Mouse (Mus musculus): ENCODE data around the gene Man1a. TPM values are rescaled to one million over a fixed set of nuclear protein-coding genes. Genes with fewer than 3 reads are reported as not detected.

Man1a gene
- polyA plus RNA-seq, 1 experiment from 2014 or later: 14.6 TPM

GRCm38 (mm10) chr10:54059092-54059496 is 17.3 kb downstream of the Man1a start:
- Histone ChIP-seq H3K36me3 (no peaks in the 10 kb centered on the region), H3K27me3 (replicated peaks) (no peaks in the 10 kb centered on the region), H3K4me2 (replicated peaks) (no peak overlapping the region), H3K9me3 (no peaks in the 10 kb centered on the region), H3K4me1 (replicated peaks) (no peaks in the 10 kb centered on the region), H3K27ac (no peak overlapping the region), H3K9ac (no peak overlapping the region), H3K4me3 (replicated peaks) (no peak overlapping the region)
- WGBS: 16% methylated on average over 3 of the region's 3 CpGs
- no peak for ATAC-seq

GRCm38 (mm10) chr10:54058657-54059056 is 17.8 kb downstream of the Man1a start:
- 49% methylated on average over 3 of the region's 3 CpGs for WGBS
- H3K4me1 ChIP-seq (replicated peaks): no peaks in the 10 kb centered on the region
- no peaks in the 10 kb centered on the region for H3K9me3 ChIP-seq
- H3K9ac ChIP-seq: no peak overlapping the region
- no peak overlapping the region for H3K4me3 ChIP-seq (replicated peaks)
- ATAC-seq: no peak
- H3K4me2 ChIP-seq (replicated peaks): no peak overlapping the region
- no peaks in the 10 kb centered on the region for H3K27me3 ChIP-seq (replicated peaks)
- no peak overlapping the region for H3K27ac ChIP-seq
- H3K36me3 ChIP-seq: no peaks in the 10 kb centered on the region

- WGBS: 87% methylated on average over 4 of the region's 4 CpGs
- Histone ChIP-seq H3K4me3 (replicated peaks) (no peak overlapping the region), H3K4me1 (replicated peaks) (no peaks in the 10 kb centered on the region), H3K4me2 (replicated peaks) (no peak overlapping the region), H3K9me3 (no peaks in the 10 kb centered on the region), H3K9ac (no peak overlapping the region), H3K36me3 (no peaks in the 10 kb centered on the region), H3K27me3 (replicated peaks) (no peaks in the 10 kb centered on the region), H3K27ac (no peak overlapping the region)
- no peak for ATAC-seq
These were observed 22.2 kb downstream of the Man1a start for GRCm38 (mm10) chr10:54054188-54054587.

- Histone ChIP-seq H3K4me3 (replicated peaks) (no peak overlapping the region), H3K4me2 (replicated peaks) (no peak overlapping the region), H3K27me3 (replicated peaks) (no peaks in the 10 kb centered on the region), H3K36me3 (no peaks in the 10 kb centered on the region), H3K9ac (no peak overlapping the region), H3K27ac (no peak overlapping the region), H3K9me3 (no peaks in the 10 kb centered on the region), H3K4me1 (replicated peaks) (peaks cover 2% of the 10 kb centered on the region; the same call in 1 of the 2 replicates)
- ATAC-seq: no peak
- 70% methylated on average over 4 of the region's 4 CpGs for WGBS
These were observed 28.5 kb downstream of the Man1a start for GRCm38 (mm10) chr10:54047885-54048284.

- Histone ChIP-seq H3K4me2 (replicated peaks) (no peak overlapping the region), H3K27ac (no peak overlapping the region), H3K9ac (no peak overlapping the region), H3K36me3 (no peaks in the 10 kb centered on the region), H3K27me3 (replicated peaks) (no peaks in the 10 kb centered on the region), H3K4me1 (replicated peaks) (peaks cover 2% of the 10 kb centered on the region; the same call in 1 of the 2 replicates), H3K9me3 (no peaks in the 10 kb centered on the region), H3K4me3 (replicated peaks) (no peak overlapping the region)
- 83% methylated on average over 3 of the region's 3 CpGs for WGBS
- no peak; the same call in 1 of the 2 replicates for ATAC-seq
These were observed 33.1 kb downstream of the Man1a start for GRCm38 (mm10) chr10:54043358-54043757.

- Histone ChIP-seq H3K4me3 (replicated peaks) (no peak overlapping the region), H3K9me3 (no peaks in the 10 kb centered on the region), H3K4me2 (replicated peaks) (no peak overlapping the region), H3K27me3 (replicated peaks) (no peaks in the 10 kb centered on the region), H3K4me1 (replicated peaks) (no peaks in the 10 kb centered on the region), H3K27ac (no peak overlapping the region), H3K9ac (no peak overlapping the region), H3K36me3 (no peaks in the 10 kb centered on the region)
- 82% methylated on average over 7 of the region's 7 CpGs for WGBS
- ATAC-seq: peak; percentile 59; the same call in 1 of the 2 replicates
These were observed 34.1 kb downstream of the Man1a start for GRCm38 (mm10) chr10:54042212-54042840.

GRCm38 (mm10) chr10:54040261-54041165 is 35.9 kb downstream of the Man1a start:
- H3K9me3 ChIP-seq: no peaks in the 10 kb centered on the region
- no peaks in the 10 kb centered on the region for H3K4me1 ChIP-seq (replicated peaks)
- no peaks in the 10 kb centered on the region for H3K27me3 ChIP-seq (replicated peaks)
- no peaks in the 10 kb centered on the region for H3K36me3 ChIP-seq
- H3K4me3 ChIP-seq (replicated peaks): no peak overlapping the region
- ATAC-seq: peak; percentile 64
- no peak overlapping the region for H3K4me2 ChIP-seq (replicated peaks)
- H3K9ac ChIP-seq: no peak overlapping the region
- no peak overlapping the region for H3K27ac ChIP-seq
- WGBS: 73% methylated on average over 11 of the region's 11 CpGs

- H3K36me3 ChIP-seq: no peaks in the 10 kb centered on the region
- H3K4me2 ChIP-seq (replicated peaks): no peak overlapping the region
- H3K27ac ChIP-seq: no peak overlapping the region
- WGBS: 86% methylated on average over 4 of the region's 4 CpGs
- H3K9me3 ChIP-seq: no peaks in the 10 kb centered on the region
- H3K4me1 ChIP-seq (replicated peaks): no peaks in the 10 kb centered on the region
- no peaks in the 10 kb centered on the region for H3K27me3 ChIP-seq (replicated peaks)
- H3K9ac ChIP-seq: no peak overlapping the region
- H3K4me3 ChIP-seq (replicated peaks): no peak overlapping the region
- ATAC-seq: no peak
These were observed 36.7 kb downstream of the Man1a start for GRCm38 (mm10) chr10:54039754-54040153.

GRCm38 (mm10) chr10:54038734-54039133 is 37.7 kb downstream of the Man1a start:
- ATAC-seq: no peak
- H3K27ac ChIP-seq: no peak overlapping the region
- H3K4me2 ChIP-seq (replicated peaks): no peak overlapping the region
- no peak overlapping the region for H3K4me3 ChIP-seq (replicated peaks)
- H3K9me3 ChIP-seq: no peaks in the 10 kb centered on the region
- WGBS: 61% methylated on average over 10 of the region's 10 CpGs
- H3K27me3 ChIP-seq (replicated peaks): no peaks in the 10 kb centered on the region
- no peaks in the 10 kb centered on the region for H3K4me1 ChIP-seq (replicated peaks)
- H3K36me3 ChIP-seq: no peaks in the 10 kb centered on the region
- no peak overlapping the region for H3K9ac ChIP-seq

- ATAC-seq: peak; percentile 81
- no peaks in the 10 kb centered on the region for H3K36me3 ChIP-seq
- WGBS: 63% methylated on average over 5 of the region's 5 CpGs
- H3K9ac ChIP-seq: no peak overlapping the region
- H3K4me2 ChIP-seq (replicated peaks): no peak overlapping the region
- H3K27ac ChIP-seq: no peak overlapping the region
- no peak overlapping the region for H3K4me3 ChIP-seq (replicated peaks)
- no peaks in the 10 kb centered on the region for H3K4me1 ChIP-seq (replicated peaks)
- H3K9me3 ChIP-seq: no peaks in the 10 kb centered on the region
- H3K27me3 ChIP-seq (replicated peaks): no peaks in the 10 kb centered on the region
These were observed 38.2 kb downstream of the Man1a start for GRCm38 (mm10) chr10:54038180-54038579.

GRCm38 (mm10) chr10:54037348-54038010 is 38.9 kb downstream of the Man1a start:
- Histone ChIP-seq H3K27ac (no peak overlapping the region), H3K4me2 (replicated peaks) (no peak overlapping the region), H3K9ac (no peak overlapping the region), H3K9me3 (no peaks in the 10 kb centered on the region), H3K36me3 (no peaks in the 10 kb centered on the region), H3K4me3 (replicated peaks) (no peak overlapping the region), H3K4me1 (replicated peaks) (no peaks in the 10 kb centered on the region), H3K27me3 (replicated peaks) (no peaks in the 10 kb centered on the region)
- ATAC-seq: no peak
- 76% methylated on average over 10 of the region's 10 CpGs for WGBS

GRCm38 (mm10) chr10:54035586-54035985 is 40.8 kb downstream of the Man1a start:
- ATAC-seq: no peak
- Histone ChIP-seq H3K27me3 (replicated peaks) (no peaks in the 10 kb centered on the region), H3K4me1 (replicated peaks) (no peaks in the 10 kb centered on the region), H3K4me3 (replicated peaks) (no peak overlapping the region), H3K4me2 (replicated peaks) (no peak overlapping the region), H3K9me3 (no peaks in the 10 kb centered on the region), H3K27ac (no peak overlapping the region), H3K9ac (no peak overlapping the region), H3K36me3 (no peaks in the 10 kb centered on the region)
- WGBS: 86% methylated on average over 1 of the region's 1 CpGs
